Mouse (Mus musculus) lung, embryonic 14.5 days (tissue): ENCODE results near the gene Myl7. TPM values are rescaled to one million over a fixed set of nuclear protein-coding genes. Genes with fewer than 3 reads are reported as not detected.
A peak's percentile ranks its signal among the peaks of the same experiment; 100 is the strongest.
"Not testable (repeated sequence)": the region's sequence is repeated elsewhere in the genome, so short reads cannot be mapped to it uniquely, and the experiment has no call there.

Experiments
- ATAC-seq: fragments of 200-750 bp; cut with Nextera tagmentation; 2 replicates; pipeline ENCODE4 v1.8.0; 2017; ENCODE audit warnings: mild to moderate bottlenecking, moderate TSS enrichment, moderate library complexity; ENCODE audit not compliant: insufficient read depth
- DNase-seq: peaks from one replicate; pipeline ENCODE4 v3.0.0-alpha.2; 2015
- H3K27ac ChIP-seq: fragments of 300-500 bp; sonication (generic); 2 replicates; pipeline ENCODE4 v1.5.1; 2014; ENCODE audit warnings: low read depth, mild to moderate bottlenecking, moderate library complexity
- H3K27me3 ChIP-seq: fragments of 300-500 bp; sonication (generic); 2 replicates; pipeline ENCODE4 v1.6.1; 2014; ENCODE audit warnings: low read length, control low read depth; ENCODE audit not compliant: insufficient read depth
- H3K36me3 ChIP-seq: fragments of 300-500 bp; sonication (generic); 2 replicates; pipeline ENCODE4 v1.6.1; 2014; ENCODE audit warnings: control low read depth; ENCODE audit not compliant: insufficient read depth
- H3K4me1 ChIP-seq: fragments of 300-500 bp; sonication (generic); 2 replicates; pipeline ENCODE4 v1.6.1; 2014; ENCODE audit warnings: antibody characterized with exemption, control low read depth; ENCODE audit not compliant: insufficient read depth
- H3K4me2 ChIP-seq: fragments of 300-500 bp; sonication (generic); 2 replicates; pipeline ENCODE4 v1.6.1; 2014; ENCODE audit warnings: mild to moderate bottlenecking
- H3K4me3 ChIP-seq: fragments of 300-500 bp; sonication (generic); 2 replicates; pipeline ENCODE4 v1.5.1; 2014; ENCODE audit warnings: low read depth, low read length
- H3K9ac ChIP-seq: fragments of 300-500 bp; sonication (generic); 2 replicates; pipeline ENCODE4 v1.6.1; 2014
- H3K9me3 ChIP-seq: fragments of 300-500 bp; sonication (generic); 2 replicates; pipeline ENCODE4 v1.6.1; 2016; ENCODE audit warnings: low read depth, low read length, control low read depth
- CTCF ChIP-seq: IDR thresholded peaks from 2 replicates; pipeline ENCODE4 v1.5.1; 2016; ENCODE audit warnings: antibody characterized with exemption, low read depth
- WGBS: fragments of 180-500 bp; shearing (Covaris S2); extraction: QIAGEN DNeasy Blood & Tissue Kit; methylation state at CpG from one replicate; pipeline ENCODE4 v1.1.7; 2014; 5-methylcytosine and 5-hydroxymethylcytosine counted together
- polyA plus RNA-seq: library from polyadenylated mRNA; unstranded; fragments of >200 nt; fragmentation: Nextera tagmentation; extraction: Ambion mirVana; gene quantifications from 2 replicates; pipeline ENCODE4 v1.2.1, GENCODE M21; 2014

Myl7 gene
- 21.4 and 344 TPM in 2 replicates for polyA plus RNA-seq

GRCm38 (mm10) chr11:5898531-5898930 lies at the start of gene Myl7:
TSS of gene Myl7 (minus strand) at chr11:5898782.
- Histone ChIP-seq H3K4me3 (peak within 1 kb of the TSS; percentile 17), H3K9ac (peak within 1 kb of the TSS; percentile 40; the same call in 1 of the 2 replicates), H3K4me1 (peaks cover 17% of the 10 kb centered on the region; the same call in 1 of the 2 replicates), H3K9me3 (no peaks in the 10 kb centered on the region), H3K36me3 (no peaks in the 10 kb centered on the region), H3K4me2 (peak within 1 kb of the TSS; percentile 40), H3K27me3 (no peaks in the 10 kb centered on the region), H3K27ac (peak within 1 kb of the TSS; percentile 7)
- no peak for TF ChIP-seq CTCF
- DNase-seq (no peak), ATAC-seq (no peak)
- 45% methylated on average over 5 of the region's 5 CpGs for WGBS

- Histone ChIP-seq H3K4me2 (peak overlapping the region; percentile 23; the same call in 1 of the 2 replicates), H3K27me3 (no peaks in the 10 kb centered on the region), H3K9ac (no peak overlapping the region), H3K4me3 (no peak overlapping the region), H3K36me3 (no peaks in the 10 kb centered on the region), H3K9me3 (no peaks in the 10 kb centered on the region), H3K4me1 (peaks cover 6% of the 10 kb centered on the region; the same call in 1 of the 2 replicates), H3K27ac (no peak overlapping the region)
- 17% methylated on average over 4 of the region's 4 CpGs for WGBS
- DNase-seq (no peak), ATAC-seq (no peak)
- TF ChIP-seq CTCF: no peak
These were observed 49.2 kb upstream of the Myl7 start for GRCm38 (mm10) chr11:5947796-5948195.

GRCm38 (mm10) chr11:5945096-5945495 lies 46.5 kb upstream of the Myl7 start:
- 51% methylated on average over 2 of the region's 2 CpGs for WGBS
- DNase-seq: no peak
- no peak for TF ChIP-seq CTCF

GRCm38 (mm10) chr11:5942966-5943365 lies 44.4 kb upstream of the Myl7 start:
- Histone ChIP-seq H3K4me2 (no peak overlapping the region), H3K4me3 (no peak overlapping the region), H3K4me1 (no peaks in the 10 kb centered on the region), H3K27ac (no peak overlapping the region), H3K9ac (no peak overlapping the region), H3K9me3 (no peaks in the 10 kb centered on the region), H3K27me3 (no peaks in the 10 kb centered on the region), H3K36me3 (no peaks in the 10 kb centered on the region)
- WGBS: 73% methylated on average over 6 of the region's 6 CpGs
- no peak for ATAC-seq
- no peak for TF ChIP-seq CTCF
- no peak for DNase-seq

More at GRCm38 (mm10) chr11:5945096-5945495, 46.5 kb upstream of the Myl7 start:
- Histone ChIP-seq H3K9ac (no peak overlapping the region), H3K27me3 (no peaks in the 10 kb centered on the region), H3K9me3 (no peaks in the 10 kb centered on the region), H3K4me2 (no peak overlapping the region), H3K27ac (no peak overlapping the region), H3K4me1 (peaks cover 6% of the 10 kb centered on the region; the same call in 1 of the 2 replicates), H3K36me3 (no peaks in the 10 kb centered on the region), H3K4me3 (no peak overlapping the region)
- ATAC-seq: no peak

- DNase-seq, H3K27ac ChIP-seq, H3K9me3 ChIP-seq, H3K27me3 ChIP-seq, H3K36me3 ChIP-seq, H3K4me1 ChIP-seq, H3K4me3 ChIP-seq, H3K4me2 ChIP-seq, H3K9ac ChIP-seq, ATAC-seq: not testable (repeated sequence)
- 92% methylated on average over 11 of the region's 11 CpGs for WGBS
These were observed 35.9 kb upstream of the Myl7 start for GRCm38 (mm10) chr11:5934531-5934930.

- 83% methylated on average over 6 of the region's 6 CpGs for WGBS
- H3K9ac ChIP-seq, H3K27me3 ChIP-seq, H3K4me2 ChIP-seq, ATAC-seq, H3K27ac ChIP-seq, H3K4me3 ChIP-seq, H3K4me1 ChIP-seq, H3K9me3 ChIP-seq, H3K36me3 ChIP-seq: not testable (repeated sequence)
- TF ChIP-seq CTCF: peak; percentile 44
- DNase-seq: peak; percentile 54
These were observed 33.4 kb upstream of the Myl7 start for GRCm38 (mm10) chr11:5931947-5932346.

GRCm38 (mm10) chr11:5930578-5930977 lies 32.0 kb upstream of the Myl7 start:
- Histone ChIP-seq H3K4me2 (no peak overlapping the region), H3K27me3 (no peaks in the 10 kb centered on the region), H3K27ac (no peak overlapping the region), H3K9ac (no peak overlapping the region), H3K9me3 (no peaks in the 10 kb centered on the region; the same call in 1 of the 2 replicates), H3K4me3 (no peak overlapping the region), H3K36me3 (no peaks in the 10 kb centered on the region), H3K4me1 (no peaks in the 10 kb centered on the region)
- no peak for ATAC-seq
- no peak for TF ChIP-seq CTCF
- WGBS: 67% methylated on average over 1 of the region's 1 CpGs
- DNase-seq: no peak
